ENCODE assay signal across 10 mouse cellular contexts in genomic region chr11:90370789-90371291, GRCm38 (mm10). TPM values are rescaled to one million over a fixed set of nuclear protein-coding genes. Genes with fewer than 3 reads are reported as not detected.
DNase-seq lines count a peak whose midpoint lies in the region; ATAC-seq and TF ChIP-seq lines count a peak whose summit lies in the region.
"Had no signal": no experiment of that assay in that cellular context is flagged by ENCODE, and none has a peak within 500 bp of the region (broad histone marks: within the 10 kb centered on the region; RNA-seq: fewer than 3 reads in every experiment).

No protein-coding gene starts in this region.

- H3K9me3 ChIP-seq in stomach, embryonic 15.5 days, result no peaks in the 10 kb centered on the region
- H3K9me3 ChIP-seq in stomach, postnatal 0 days (ENCODE audit: control insufficient read depth, low read length), result no peaks in the 10 kb centered on the region
- H3K9me3 ChIP-seq in hindbrain, embryonic 12.5 days (replicated peaks), result no peaks in the 10 kb centered on the region
- no peaks in the 10 kb centered on the region for H3K9me3 ChIP-seq in limb, embryonic 11.5 days (ENCODE audit: control insufficient read depth, low read length)
- H3K9me3 ChIP-seq in stomach, embryonic 16.5 days (replicated peaks; ENCODE audit: control insufficient read depth, low read length), result no peaks in the 10 kb centered on the region

- H3K9ac ChIP-seq in stomach, embryonic 15.5 days, result no peak overlapping the region
- H3K9ac ChIP-seq in stomach, postnatal 0 days (ENCODE audit: low read length), result no peak overlapping the region
- H3K9ac ChIP-seq in hindbrain, embryonic 12.5 days, result no peak overlapping the region
- H3K9ac ChIP-seq in limb, embryonic 11.5 days (ENCODE audit: low read length), result no peak overlapping the region
- peak overlapping the region; percentile 38; the same call in 1 of the 2 replicates for H3K9ac ChIP-seq in stomach, embryonic 16.5 days (ENCODE audit: low read length)

- H3K4me3 ChIP-seq in stomach, embryonic 15.5 days (replicated peaks), result no peak overlapping the region
- H3K4me3 ChIP-seq in stomach, postnatal 0 days (ENCODE audit: low read depth, low read length), result no peak overlapping the region
- H3K4me3 ChIP-seq in hindbrain, embryonic 12.5 days, result peak overlapping the region; percentile 7; the same call in 1 of the 2 replicates
- H3K4me3 ChIP-seq in limb, embryonic 11.5 days (ENCODE audit: low read depth, low read length), result no peak overlapping the region
- no peak overlapping the region for H3K4me3 ChIP-seq in stomach, embryonic 16.5 days (replicated peaks; ENCODE audit: low read length)

- 29% methylated on average over 11 of the region's 11 CpGs for WGBS in stomach, embryonic 15.5 days
- WGBS in stomach, postnatal 0 days, result 30% methylated on average over 11 of the region's 11 CpGs
- WGBS in hindbrain, embryonic 12.5 days, result 6% methylated on average over 11 of the region's 11 CpGs
- WGBS in limb, embryonic 11.5 days, result 11% methylated on average over 11 of the region's 11 CpGs
- 24% methylated on average over 11 of the region's 11 CpGs for WGBS in stomach, embryonic 16.5 days

- ATAC-seq in stomach, embryonic 15.5 days (ENCODE audit: insufficient read depth, low FRiP score, low read depth), result no peak
- no peak for ATAC-seq in stomach, postnatal 0 days (ENCODE audit: low FRiP score, low TSS enrichment)
- peak; percentile 32; the same call in 1 of the 2 replicates for ATAC-seq in hindbrain, embryonic 12.5 days (ENCODE audit: low FRiP score)
- no peak for ATAC-seq in limb, embryonic 11.5 days (ENCODE audit: insufficient number of reproducible peaks, low FRiP score, low TSS enrichment, low read depth)
- no peak for ATAC-seq in stomach, embryonic 16.5 days (ENCODE audit: insufficient read depth, low FRiP score)
- ATAC-seq in inflammation-experienced regulatory T-cells, adult 6 months, result no peak

- TF ChIP-seq CTCF in stomach, postnatal 0 days (IDR thresholded peaks at IDR 0.05; ENCODE audit: low read depth), result no peak

- no peak for TF ChIP-seq EP300 in stomach, postnatal 0 days (optimal IDR thresholded peaks at IDR 0.05)

- peak overlapping the region; percentile 8; the same call in 1 of the 2 replicates for H3K4me2 ChIP-seq in stomach, embryonic 15.5 days
- no peak overlapping the region for H3K4me2 ChIP-seq in stomach, postnatal 0 days (replicated peaks; ENCODE audit: low read depth)
- H3K4me2 ChIP-seq in hindbrain, embryonic 12.5 days (replicated peaks), result peak overlapping the region; percentile 43
- H3K4me2 ChIP-seq in limb, embryonic 11.5 days (ENCODE audit: low read depth, severe bottlenecking), result peak overlapping the region; percentile 16
- H3K4me2 ChIP-seq in stomach, embryonic 16.5 days (ENCODE audit: low read depth, low read length), result no peak overlapping the region; the same call in 1 of the 2 replicates

- H3K4me1 ChIP-seq in stomach, embryonic 15.5 days, result peaks cover 22% of the 10 kb centered on the region
- peaks cover 14% of the 10 kb centered on the region for H3K4me1 ChIP-seq in stomach, postnatal 0 days (replicated peaks; ENCODE audit: control insufficient read depth, insufficient read depth)
- peaks cover 27% of the 10 kb centered on the region for H3K4me1 ChIP-seq in hindbrain, embryonic 12.5 days
- peaks cover 10% of the 10 kb centered on the region; the same call in 1 of the 2 replicates for H3K4me1 ChIP-seq in limb, embryonic 11.5 days (ENCODE audit: control insufficient read depth, insufficient read depth, low read length)
- H3K4me1 ChIP-seq in stomach, embryonic 16.5 days (ENCODE audit: control insufficient read depth, insufficient read depth, low read length), result peaks cover 31% of the 10 kb centered on the region

- no peaks in the 10 kb centered on the region for H3K36me3 ChIP-seq in stomach, embryonic 15.5 days
- no peaks in the 10 kb centered on the region for H3K36me3 ChIP-seq in stomach, postnatal 0 days (ENCODE audit: control insufficient read depth, insufficient read depth, low read length)
- no peaks in the 10 kb centered on the region for H3K36me3 ChIP-seq in hindbrain, embryonic 12.5 days
- H3K36me3 ChIP-seq in limb, embryonic 11.5 days (ENCODE audit: control insufficient read depth, insufficient read depth, low read length), result no peaks in the 10 kb centered on the region
- no peaks in the 10 kb centered on the region for H3K36me3 ChIP-seq in stomach, embryonic 16.5 days (ENCODE audit: control insufficient read depth, insufficient read depth, low read length)

- no peak for DNase-seq in stomach, postnatal 0 days (ENCODE audit: low spot score)
- DNase-seq in limb, embryonic 11.5 days (ENCODE audit: low spot score), result no peak
- no peak for DNase-seq in right cerebral cortex, postnatal 10 days (ENCODE audit: low spot score in 2 of 2)
- DNase-seq in adrenal gland, postnatal 10 days, result no peak
- DNase-seq: gastrocnemius, postnatal 10 days; spleen, adult 18-20 months had no signal

- H3K27me3 ChIP-seq in stomach, embryonic 15.5 days (replicated peaks), result no peaks in the 10 kb centered on the region
- H3K27me3 ChIP-seq in stomach, postnatal 0 days (ENCODE audit: control insufficient read depth, insufficient read depth, low read length), result no peaks in the 10 kb centered on the region
- H3K27me3 ChIP-seq in hindbrain, embryonic 12.5 days, result no peaks in the 10 kb centered on the region
- H3K27me3 ChIP-seq in limb, embryonic 11.5 days (ENCODE audit: control insufficient read depth, insufficient read depth, low read length), result no peaks in the 10 kb centered on the region
- no peaks in the 10 kb centered on the region for H3K27me3 ChIP-seq in stomach, embryonic 16.5 days (ENCODE audit: control insufficient read depth, insufficient read depth, low read length)

- H3K27ac ChIP-seq in stomach, embryonic 15.5 days, result 0 out of 2 replicates have a peak overlapping the region, but pooled peaks have one; percentile 94
- H3K27ac ChIP-seq in stomach, postnatal 0 days (replicated peaks), result no peak overlapping the region; the same call in 1 of the 2 replicates
- H3K27ac ChIP-seq in hindbrain, embryonic 12.5 days, result peak overlapping the region; percentile 69
- no peak overlapping the region for H3K27ac ChIP-seq in limb, embryonic 11.5 days (replicated peaks; ENCODE audit: low read depth, low read length)
- no peak overlapping the region for H3K27ac ChIP-seq in stomach, embryonic 16.5 days (ENCODE audit: low read length)

RNA-seq across cellular contexts. Expression of gene Hlf, which starts 19.9 kb away (rescaled TPM):
- polyA plus RNA-seq in stomach, embryonic 15.5 days (2015; fragmentation: Nextera tagmentation; extraction: Ambion mirVana), result 1.8 and 1.9 TPM in 2 replicates
- polyA plus RNA-seq in stomach, postnatal 0 days (2015; fragmentation: Nextera tagmentation; extraction: Ambion mirVana), result 1.2 and 1.6 TPM in 2 replicates
- 3.2 and 4.9 TPM in 2 replicates for polyA plus RNA-seq in hindbrain, embryonic 12.5 days (2016; fragmentation: Nextera tagmentation; extraction: Ambion mirVana)
- polyA plus RNA-seq in limb, embryonic 11.5 days (2014; fragmentation: Nextera tagmentation; extraction: Ambion mirVana), result 0.26 and 0.31 TPM in 2 replicates
- polyA plus RNA-seq in stomach, embryonic 16.5 days (2015; fragmentation: Nextera tagmentation; extraction: Ambion mirVana), result 2.2 and 2.3 TPM in 2 replicates
- polyA plus RNA-seq in inflammation-experienced regulatory T-cells, adult 6 months (2017; shearing (Covaris generic)), result 1 to 10 TPM; 1.5 to 2.4 (median 1.5) TPM
- total RNA-seq in adrenal gland, postnatal 10 days (2021), result 10 to 100 TPM; 22.5 to 22.8 TPM

Comparison
In these comparisons a context has a peak if more than half of its experiments do, and no peak if none do; other contexts are left out.
1. H3K27ac ChIP-seq: peak in stomach, embryonic 15.5 days (single experiment) and hindbrain, embryonic 12.5 days (single experiment); none in stomach, postnatal 0 days (single experiment), limb, embryonic 11.5 days (single experiment) and stomach, embryonic 16.5 days (single experiment).
2. H3K4me2 ChIP-seq: peak in stomach, embryonic 15.5 days (single experiment), hindbrain, embryonic 12.5 days (single experiment) and limb, embryonic 11.5 days (single experiment); none in stomach, postnatal 0 days (single experiment) and stomach, embryonic 16.5 days (single experiment).